Mouse (Mus musculus) lung, postnatal 0 days (tissue): ENCODE measurements around the gene Crtap.

Experiments
- CTCF ChIP-seq: IDR thresholded peaks from 2 replicates; pipeline ENCODE4 v1.5.1; 2016; ENCODE audit warnings: antibody characterized with exemption, mild to moderate bottlenecking
- EP300 ChIP-seq: IDR thresholded peaks from 2 replicates; pipeline ENCODE4 v1.6.1; 2016; ENCODE audit warnings: antibody characterized with exemption, mild to moderate bottlenecking, control low read depth

GRCm38 (mm10) chr9:114395258-114395657 is 4.8 kb upstream of the Crtap start:
- no peak for TF ChIP-seq CTCF
- no peak for TF ChIP-seq EP300
